In genomic region chr9:40344801-40345492, GRCm38 (mm10) we compare ENCODE assay signal across 9 mouse cellular contexts.
DNase-seq lines count a peak whose midpoint lies in the region; ATAC-seq and TF ChIP-seq lines count a peak whose summit lies in the region.
"Had no signal": no experiment of that assay in that cellular context is flagged by ENCODE, and none has a peak within 500 bp of the region (broad histone marks: within the 10 kb centered on the region; RNA-seq: fewer than 3 reads in every experiment).

No protein-coding gene starts in this region.

- no peaks in the 10 kb centered on the region for H3K9me3 ChIP-seq in heart, embryonic 11.5 days (replicated peaks; ENCODE audit: control insufficient read depth, low read length)
- no peaks in the 10 kb centered on the region for H3K9me3 ChIP-seq in limb, embryonic 10.5 days (replicated peaks)

- no peak for DNase-seq in heart, adult 9 months (ENCODE audit: low spot score in 2 of 2)
- peak; percentile 73 for DNase-seq in right cerebral cortex, adult 18-20 months
- DNase-seq in right cerebral cortex, adult 2 months (ENCODE audit: low spot score in 2 of 2): no peak
- no peak for DNase-seq in limb, embryonic 10.5 days (ENCODE audit: low spot score)
- DNase-seq in adrenal gland, postnatal 36 days: no peak
- DNase-seq: kidney, postnatal 36 days had no signal

- H3K9ac ChIP-seq in heart, embryonic 11.5 days (ENCODE audit: low read depth, low read length): no peak overlapping the region

- no peak overlapping the region; the same call in 1 of the 2 replicates for H3K4me2 ChIP-seq in heart, embryonic 11.5 days

- no peak overlapping the region for H3K4me3 ChIP-seq in heart, embryonic 11.5 days (ENCODE audit: low read depth, low read length)
- no peak overlapping the region for H3K4me3 ChIP-seq in limb, embryonic 10.5 days
- H3K4me3 ChIP-seq in olfactory bulb, adult 2 months (ENCODE audit: insufficient read depth, low read depth, low read length): peak overlapping the region; percentile 54

- no peak for TF ChIP-seq CTCF in olfactory bulb, adult 2 months (IDR thresholded peaks at IDR 0.05; ENCODE audit: insufficient read depth, low read depth, low read length)

- WGBS in heart, embryonic 11.5 days (ENCODE audit: insufficient replicate concordance): 45% methylated on average over 10 of the region's 10 CpGs
- 65% methylated on average over 10 of the region's 10 CpGs for WGBS in limb, embryonic 10.5 days
- 13% methylated on average over 10 of the region's 10 CpGs for WGBS in olfactory bulb, adult 2 months

- TF ChIP-seq POLR2A in olfactory bulb, adult 2 months (IDR thresholded peaks at IDR 0.05; ENCODE audit: insufficient read depth, low read depth, low read length): no peak

- peak; percentile 27; the same call in 1 of the 2 replicates for ATAC-seq in heart, embryonic 11.5 days (replicated peaks; ENCODE audit: insufficient number of reproducible peaks, low FRiP score, low TSS enrichment)
- no peak for ATAC-seq in erythroblast, adult 5-6 weeks (replicated peaks; ENCODE audit: low FRiP score, poor library complexity, severe bottlenecking)

- peaks cover 15% of the 10 kb centered on the region for H3K4me1 ChIP-seq in heart, embryonic 11.5 days (ENCODE audit: control insufficient read depth, insufficient read depth, low read length)
- peaks cover 22% of the 10 kb centered on the region for H3K4me1 ChIP-seq in limb, embryonic 10.5 days
- H3K4me1 ChIP-seq in olfactory bulb, adult 2 months (ENCODE audit: control insufficient read depth, insufficient read depth, low read length): peaks cover 17% of the 10 kb centered on the region

- no peaks in the 10 kb centered on the region for H3K36me3 ChIP-seq in heart, embryonic 11.5 days (ENCODE audit: control insufficient read depth, insufficient read depth, low read length)
- no peaks in the 10 kb centered on the region for H3K36me3 ChIP-seq in limb, embryonic 10.5 days

- no peaks in the 10 kb centered on the region for H3K27me3 ChIP-seq in heart, embryonic 11.5 days (ENCODE audit: control insufficient read depth, insufficient read depth, low read length)
- no peaks in the 10 kb centered on the region for H3K27me3 ChIP-seq in limb, embryonic 10.5 days (ENCODE audit: low read depth, poor library complexity, severe bottlenecking)

- H3K27ac ChIP-seq in heart, embryonic 11.5 days (ENCODE audit: low read depth, low read length): no peak overlapping the region
- H3K27ac ChIP-seq in limb, embryonic 10.5 days: peak overlapping the region; percentile 75
- peak overlapping the region; percentile 91 for H3K27ac ChIP-seq in olfactory bulb, adult 2 months (ENCODE audit: insufficient read depth, low read depth, low read length)
